Comparison of ENCODE assay signal across 16 mouse cellular contexts in genomic region chr4:132530033-132530804, GRCm38 (mm10). TPM values are rescaled to one million over a fixed set of nuclear protein-coding genes. Genes with fewer than 3 reads are reported as not detected.
A peak's percentile ranks its signal among the peaks of the same experiment; 100 is the strongest.
DNase-seq lines count a peak whose midpoint lies in the region; ATAC-seq and TF ChIP-seq lines count a peak whose summit lies in the region.
"Had no signal": no experiment of that assay in that cellular context is flagged by ENCODE, and none has a peak within 500 bp of the region (broad histone marks: within the 10 kb centered on the region; RNA-seq: fewer than 3 reads in every experiment).

No protein-coding gene starts in this region.

- peak overlapping the region; percentile 84 for H3K9ac ChIP-seq in liver, embryonic 15.5 days
- H3K9ac ChIP-seq in midbrain, embryonic 14.5 days (replicated peaks; ENCODE audit: low read length): no peak overlapping the region
- H3K9ac ChIP-seq: heart, embryonic 15.5 days; hindbrain, embryonic 13.5 days; midbrain, embryonic 15.5 days had no signal

- peak; percentile 41 for DNase-seq in ES-CJ7 (ENCODE audit: low read depth, low spot score)
- no peak for DNase-seq in midbrain, embryonic 14.5 days
- no peak for DNase-seq in adipocyte (ENCODE audit: low spot score)
- DNase-seq in cerebellum, adult 8-10 months: no peak
- DNase-seq: cerebellum, postnatal 10 days; gastrocnemius, postnatal 25 days; kidney, postnatal 25 days; right cerebral cortex, postnatal 14 days; thymus, adult 18-20 months had no signal

- H3K4me2 ChIP-seq in liver, embryonic 15.5 days: peak overlapping the region; percentile 84
- H3K4me2 ChIP-seq in midbrain, embryonic 14.5 days (ENCODE audit: low read length): no peak overlapping the region
- H3K4me2 ChIP-seq: heart, embryonic 15.5 days; hindbrain, embryonic 13.5 days; midbrain, embryonic 15.5 days had no signal

- peak; percentile 7; the same call in 1 of the 2 replicates for ATAC-seq in common myeloid progenitor, adult 5-6 weeks (replicated peaks; ENCODE audit: low read depth, poor library complexity, severe bottlenecking)
- ATAC-seq in liver, embryonic 15.5 days (ENCODE audit: insufficient read depth): peak; percentile 75
- no peak for ATAC-seq in midbrain, embryonic 14.5 days (ENCODE audit: low FRiP score, low TSS enrichment)
- ATAC-seq: midbrain, embryonic 15.5 days; Patski had no signal

- TF ChIP-seq CTCF in E14TG2a.4 (conservative IDR thresholded peaks at IDR 0.05; ENCODE audit: low read length): no peak

- peak overlapping the region; percentile 97 for H3K27ac ChIP-seq in liver, embryonic 15.5 days (replicated peaks)
- H3K27ac ChIP-seq in midbrain, embryonic 14.5 days (replicated peaks; ENCODE audit: low read depth, low read length): no peak overlapping the region
- H3K27ac ChIP-seq: heart, embryonic 15.5 days; hindbrain, embryonic 13.5 days; midbrain, embryonic 15.5 days had no signal

- H3K4me1 ChIP-seq in E14TG2a.4 (replicated peaks; ENCODE audit: low read depth, low read length): peaks cover 75% of the 10 kb centered on the region
- peaks cover 78% of the 10 kb centered on the region for H3K4me1 ChIP-seq in liver, embryonic 15.5 days (replicated peaks)
- H3K4me1 ChIP-seq in midbrain, embryonic 14.5 days (ENCODE audit: control insufficient read depth, insufficient read depth, low read length): peaks cover 18% of the 10 kb centered on the region

- WGBS in liver, embryonic 15.5 days (ENCODE audit: insufficient replicate concordance): 26% methylated on average over 20 of the region's 20 CpGs
- 95% methylated on average over 20 of the region's 20 CpGs for WGBS in midbrain, embryonic 14.5 days

- no peaks in the 10 kb centered on the region for H3K9me3 ChIP-seq in E14TG2a.4 (ENCODE audit: low read length)
- H3K9me3 ChIP-seq in liver, embryonic 15.5 days (replicated peaks): no peaks in the 10 kb centered on the region
- no peaks in the 10 kb centered on the region for H3K9me3 ChIP-seq in midbrain, embryonic 14.5 days (ENCODE audit: control insufficient read depth, low read length)
- H3K9me3 ChIP-seq: heart, embryonic 15.5 days; hindbrain, embryonic 13.5 days; midbrain, embryonic 15.5 days had no signal

- H3K27me3 ChIP-seq in E14TG2a.4 (ENCODE audit: insufficient read depth, low read length): no peaks in the 10 kb centered on the region
- no peaks in the 10 kb centered on the region for H3K27me3 ChIP-seq in liver, embryonic 15.5 days
- H3K27me3 ChIP-seq in midbrain, embryonic 14.5 days (ENCODE audit: control insufficient read depth, insufficient read depth, low read length): no peaks in the 10 kb centered on the region
- H3K27me3 ChIP-seq: heart, embryonic 15.5 days; hindbrain, embryonic 13.5 days; midbrain, embryonic 15.5 days; Patski had no signal

- H3K36me3 ChIP-seq in E14TG2a.4 (ENCODE audit: insufficient read depth, low read length): peaks cover 40% of the 10 kb centered on the region
- H3K36me3 ChIP-seq in liver, embryonic 15.5 days (replicated peaks): peaks cover 48% of the 10 kb centered on the region
- peaks cover 17% of the 10 kb centered on the region for H3K36me3 ChIP-seq in midbrain, embryonic 14.5 days (ENCODE audit: control insufficient read depth, insufficient read depth, low read length)

- H3K4me3 ChIP-seq in E14TG2a.4 (replicated peaks; ENCODE audit: low read length): 0 out of 2 replicates have a peak overlapping the region, but pooled peaks have one; percentile 3
- peak overlapping the region; percentile 92 for H3K4me3 ChIP-seq in liver, embryonic 15.5 days (replicated peaks)
- H3K4me3 ChIP-seq in midbrain, embryonic 14.5 days (replicated peaks; ENCODE audit: low read depth, low read length): no peak overlapping the region
- H3K4me3 ChIP-seq: heart, embryonic 15.5 days; hindbrain, embryonic 13.5 days; midbrain, embryonic 15.5 days had no signal

RNA-seq across cellular contexts. Expression of gene Atpif1, which starts 3.2 kb away (rescaled TPM):
- total RNA-seq in common myeloid progenitor, adult 5-6 weeks (2017): 1,728 and 2,046 TPM in 2 replicates
- polyA plus RNA-seq in liver, embryonic 15.5 days (2015; fragmentation: Nextera tagmentation; extraction: Ambion mirVana): 991 and 1,178 TPM in 2 replicates
- 1,327 and 1,547 TPM in 2 replicates for polyA plus RNA-seq in midbrain, embryonic 14.5 days (2014; fragmentation: Nextera tagmentation; extraction: Ambion mirVana)

RNA-seq across cellular contexts. Expression of gene Dnajc8, which starts 5.1 kb away (rescaled TPM):
- total RNA-seq in common myeloid progenitor, adult 5-6 weeks (2017): 412 and 457 TPM in 2 replicates
- polyA plus RNA-seq in liver, embryonic 15.5 days (2015; fragmentation: Nextera tagmentation; extraction: Ambion mirVana): 68.8 and 84.7 TPM in 2 replicates
- 149 and 152 TPM in 2 replicates for polyA plus RNA-seq in midbrain, embryonic 14.5 days (2014; fragmentation: Nextera tagmentation; extraction: Ambion mirVana)

RNA-seq across cellular contexts. Expression of gene Sesn2, which starts 19.9 kb away (rescaled TPM):
- 1.6 and 3.2 TPM in 2 replicates for total RNA-seq in common myeloid progenitor, adult 5-6 weeks (2017)
- 7.4 and 7.8 TPM in 2 replicates for polyA plus RNA-seq in liver, embryonic 15.5 days (2015; fragmentation: Nextera tagmentation; extraction: Ambion mirVana)
- 4.7 and 5.5 TPM in 2 replicates for polyA plus RNA-seq in midbrain, embryonic 14.5 days (2014; fragmentation: Nextera tagmentation; extraction: Ambion mirVana)

RNA-seq across cellular contexts. Expression of gene Ptafr, which starts 33.6 kb away (rescaled TPM):
- total RNA-seq in common myeloid progenitor, adult 5-6 weeks (2017): 2.1 TPM in 2 replicates
- polyA plus RNA-seq in liver, embryonic 15.5 days (2015; fragmentation: Nextera tagmentation; extraction: Ambion mirVana): 1.1 and 1.2 TPM in 2 replicates
- 0.13 and 0.37 TPM in 2 replicates for polyA plus RNA-seq in midbrain, embryonic 14.5 days (2014; fragmentation: Nextera tagmentation; extraction: Ambion mirVana)
- polyA plus RNA-seq: Patski had no signal
